Mouse (Mus musculus) lung, postnatal 0 days (tissue): ENCODE results near the gene Dcun1d1. TPM values are rescaled to one million over a fixed set of nuclear protein-coding genes. Genes with fewer than 3 reads are reported as not detected.

Experiments used
- ATAC-seq: fragments of 200-750 bp; cut with Nextera tagmentation; 2 replicates; pipeline ENCODE4 v1.8.0; 2017; ENCODE audit warnings: moderate library complexity
- DNase-seq: peaks from one replicate; pipeline ENCODE4 v3.0.0-alpha.2; 2016; ENCODE audit warnings: low spot score
- H3K27ac ChIP-seq: fragments of 300-500 bp; sonication (generic); 2 replicates; pipeline ENCODE4 v1.5.1; 2014; ENCODE audit warnings: antibody characterized with exemption, mild to moderate bottlenecking, low read length, mixed read lengths
- H3K27me3 ChIP-seq: fragments of 300-500 bp; sonication (generic); replicated peaks from 2 replicates; pipeline ENCODE4 v1.6.1; 2014; ENCODE audit warnings: low read length, mixed read lengths; ENCODE audit not compliant: insufficient read depth
- H3K36me3 ChIP-seq: fragments of 300-500 bp; sonication (generic); 2 replicates; pipeline ENCODE4 v1.6.1; 2014; ENCODE audit warnings: low read length, mixed read lengths; ENCODE audit not compliant: insufficient read depth
- H3K4me1 ChIP-seq: fragments of 300-500 bp; sonication (generic); 2 replicates; pipeline ENCODE4 v1.6.1; 2014; ENCODE audit warnings: antibody characterized with exemption, low read depth, low read length, mixed read lengths; ENCODE audit not compliant: insufficient read depth
- H3K4me2 ChIP-seq: fragments of 300-500 bp; sonication (generic); replicated peaks from 2 replicates; pipeline ENCODE4 v1.6.1; 2014; ENCODE audit warnings: low read depth, mild to moderate bottlenecking, low read length, moderate library complexity, mixed read lengths
- H3K4me3 ChIP-seq: fragments of 300-500 bp; sonication (generic); 2 replicates; pipeline ENCODE4 v1.5.1; 2014; ENCODE audit warnings: low read depth, low read length
- H3K9ac ChIP-seq: fragments of 300-500 bp; sonication (generic); replicated peaks from 2 replicates; pipeline ENCODE4 v1.6.1; 2014; ENCODE audit warnings: low read depth, mild to moderate bottlenecking
- H3K9me3 ChIP-seq: fragments of 300-500 bp; sonication (generic); 2 replicates; pipeline ENCODE4 v1.6.1; 2016; ENCODE audit warnings: low read length, mixed read lengths
- CTCF ChIP-seq: IDR thresholded peaks from 2 replicates; pipeline ENCODE4 v1.5.1; 2016; ENCODE audit warnings: antibody characterized with exemption, mild to moderate bottlenecking
- EP300 ChIP-seq: IDR thresholded peaks from 2 replicates; pipeline ENCODE4 v1.6.1; 2016; ENCODE audit warnings: antibody characterized with exemption, mild to moderate bottlenecking, control low read depth
- WGBS: fragments of 180-500 bp; shearing (Covaris S2); extraction: QIAGEN DNeasy Blood & Tissue Kit; methylation state at CpG from one replicate; pipeline ENCODE4 v1.1.7; 2014; 5-methylcytosine and 5-hydroxymethylcytosine counted together
- polyA plus RNA-seq: library from polyadenylated mRNA; unstranded; fragments of >200 nt; fragmentation: Nextera tagmentation; extraction: Ambion mirVana; gene quantifications from 2 replicates; pipeline ENCODE4 v1.2.1, GENCODE M21; 2015

Dcun1d1 gene
- polyA plus RNA-seq, 1 experiment from 2014 or later, result 78.1 TPM

DNA sequence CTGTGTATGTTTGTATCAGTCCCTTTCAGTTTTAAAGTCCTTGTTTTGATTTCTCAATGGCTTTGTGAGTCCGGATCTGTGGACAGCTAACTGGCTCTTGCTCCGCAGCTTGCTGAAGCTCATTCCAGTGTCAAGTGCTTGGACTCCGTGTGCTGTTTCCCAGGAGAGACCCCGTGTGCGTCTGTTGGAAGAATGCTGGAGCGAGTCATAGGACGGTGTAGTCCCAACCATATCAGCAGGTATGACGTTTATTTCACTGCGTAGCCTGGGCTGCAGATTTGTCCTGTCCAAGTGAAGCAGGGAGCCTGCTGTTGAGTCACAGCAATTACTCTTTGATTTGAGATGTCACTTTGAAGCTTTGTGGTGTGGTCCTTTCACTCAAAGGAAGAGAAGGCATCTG is 87.9 kb downstream of the Dcun1d1 start:
- Histone ChIP-seq H3K4me1 (no peaks in the 10 kb centered on the region), H3K36me3 (peaks cover 13% of the 10 kb centered on the region; the same call in 1 of the 2 replicates), H3K27me3 (no peaks in the 10 kb centered on the region), H3K9ac (no peak overlapping the region), H3K9me3 (no peaks in the 10 kb centered on the region), H3K4me3 (no peak overlapping the region), H3K27ac (no peak overlapping the region), H3K4me2 (no peak overlapping the region)
- DNase-seq (no peak), ATAC-seq (no peak)
- no peak for TF ChIP-seq EP300
- TF ChIP-seq CTCF, result no peak
- WGBS, result 93% methylated on average over 9 of the region's 9 CpGs

Other genes starting within 250 kb of the Dcun1d1 start
- 18.0 and 20.4 TPM in 2 replicates for gene Atp11b, start 183.3 kb downstream of the Dcun1d1 start, polyA plus RNA-seq
- gene Mccc1, start 63.2 kb upstream of the Dcun1d1 start, polyA plus RNA-seq, result 20.8 and 27.6 TPM in 2 replicates
- gene Ccdc144b, start 116.1 kb upstream of the Dcun1d1 start, polyA plus RNA-seq, result not detected in 2 replicates
- 46.1 and 52.2 TPM in 2 replicates for gene Acad9, start 128.5 kb upstream of the Dcun1d1 start, polyA plus RNA-seq
- 3.8 and 4.9 TPM in 2 replicates for gene D3Ertd254e, start 213.6 kb upstream of the Dcun1d1 start, polyA plus RNA-seq